Mouse (Mus musculus) C2C12 (cell line): ENCODE measurements around the gene Capns2. TPM values are rescaled to one million over a fixed set of nuclear protein-coding genes. Genes with fewer than 3 reads are reported as not detected.

Source experiments
- H3K27me3 ChIP-seq: one replicate; pipeline ENCODE4 v1.6.1; 2011; ENCODE audit not compliant: control insufficient read depth, insufficient read depth, insufficient read length
- H3K36me3 ChIP-seq: one replicate; pipeline ENCODE4 v1.6.1; 2011; ENCODE audit not compliant: control insufficient read depth, insufficient read depth
- H3K4me3 ChIP-seq: one replicate; pipeline ENCODE4 v1.5.1; 2011; ENCODE audit warnings: mild to moderate bottlenecking, control low read depth; ENCODE audit not compliant: poor library complexity, insufficient read depth, severe bottlenecking
- H3K79me2 ChIP-seq: one replicate; pipeline ENCODE4 v1.6.1; 2011; ENCODE audit not compliant: control insufficient read depth, insufficient read depth
- H3K79me3 ChIP-seq: one replicate; pipeline ENCODE4 v1.6.1; 2011; ENCODE audit warnings: low read depth, control low read depth
- H3ac ChIP-seq: one replicate; pipeline ENCODE3; 2011; ENCODE audit warnings: low read depth; ENCODE audit not compliant: control insufficient read depth, insufficient read length
- CEBPB ChIP-seq: IDR thresholded peaks from one replicate; pipeline ENCODE4 v1.6.1; 2011; ENCODE audit warnings: low read depth, mild to moderate bottlenecking, control low read depth, moderate library complexity
- CTCF ChIP-seq: IDR thresholded peaks from one replicate; pipeline ENCODE4 v1.5.1; 2011; ENCODE audit not compliant: control insufficient read depth, insufficient read depth, insufficient read length
- FOSL1 ChIP-seq: IDR thresholded peaks from one replicate; pipeline ENCODE4 v1.8.0; 2011; ENCODE audit warnings: mild to moderate bottlenecking, low read length; ENCODE audit not compliant: poor library complexity, insufficient read depth, severe bottlenecking
- MAX ChIP-seq: IDR thresholded peaks from one replicate; pipeline ENCODE4 v1.6.1; 2011; ENCODE audit warnings: mild to moderate bottlenecking, control low read depth
- MYOD1 ChIP-seq: IDR thresholded peaks from one replicate; pipeline ENCODE4 v1.6.1; 2011; ENCODE audit warnings: low read depth; ENCODE audit not compliant: control insufficient read depth, insufficient read length
- MYOG ChIP-seq: IDR thresholded peaks from one replicate; pipeline ENCODE4 v1.6.1; 2011; ENCODE audit not compliant: control insufficient read depth, insufficient read length; ENCODE audit errors: extremely low read depth
- USF1 ChIP-seq: IDR thresholded peaks from one replicate; pipeline ENCODE4 v1.6.1; 2011; ENCODE audit warnings: low read depth, mild to moderate bottlenecking, control low read depth, moderate library complexity
- polyA plus RNA-seq: library from polyadenylated mRNA; unstranded; fragments of >200 nt; fragmentation: generic; extraction: Trizol; gene quantifications from one replicate; pipeline ENCODE4 v1.2.1, GENCODE M21; 2012; ENCODE audit warnings: missing spikeins

Gene Capns2
- polyA plus RNA-seq, 1 experiment, result not detected

- TF ChIP-seq CEBPB (no peak), CTCF (no peak), MYOG (no peak)
- no peak overlapping the region for H3ac ChIP-seq
- H3K4me3 ChIP-seq, result no peak overlapping the region
- no peaks in the 10 kb centered on the region for H3K36me3 ChIP-seq
- H3K79me3 ChIP-seq, result no peaks in the 10 kb centered on the region
- H3K27me3 ChIP-seq, result no peaks in the 10 kb centered on the region
- H3K79me2 ChIP-seq, result no peaks in the 10 kb centered on the region
These were observed 10.3 kb downstream of the Capns2 start for GRCm38 (mm10) chr8:92911477-92911876.

DNA sequence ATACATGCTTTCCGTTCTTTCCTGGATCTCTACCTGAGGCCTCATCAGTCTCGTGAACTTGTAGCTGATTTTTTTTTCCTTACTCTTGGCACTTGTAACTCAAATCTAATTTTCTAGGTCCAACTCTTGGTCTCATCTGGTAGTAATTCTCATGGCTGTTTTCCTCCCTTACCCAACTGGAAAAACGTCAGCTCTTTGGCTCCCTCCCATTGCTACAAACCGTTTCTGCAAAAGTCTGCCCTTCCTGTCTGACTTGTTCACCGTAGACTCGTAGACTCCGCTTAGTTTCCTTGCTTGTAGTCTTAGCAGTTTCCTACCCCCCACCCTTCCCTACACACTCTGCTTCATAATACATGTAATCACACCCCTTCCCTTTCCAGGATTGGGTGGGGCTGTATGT lies 12.2 kb downstream of the Capns2 start:
- H3K79me2 ChIP-seq, result no peaks in the 10 kb centered on the region
- no peaks in the 10 kb centered on the region for H3K27me3 ChIP-seq
- H3K79me3 ChIP-seq, result no peaks in the 10 kb centered on the region
- no peak overlapping the region for H3ac ChIP-seq
- no peak overlapping the region for H3K4me3 ChIP-seq
- no peak for TF ChIP-seq MYOD1
- no peak for TF ChIP-seq FOSL1
- no peak for TF ChIP-seq CTCF
- no peak for TF ChIP-seq CEBPB
- TF ChIP-seq MAX, result no peak
- TF ChIP-seq USF1, result no peak
- TF ChIP-seq MYOG, result no peak
- H3K36me3 ChIP-seq, result no peaks in the 10 kb centered on the region

- TF ChIP-seq MYOG (no peak), CEBPB (no peak), MYOD1 (no peak), USF1 (no peak), MAX (no peak), FOSL1 (no peak), CTCF (no peak)
- Histone ChIP-seq H3ac (no peak overlapping the region), H3K79me3 (no peaks in the 10 kb centered on the region), H3K79me2 (no peaks in the 10 kb centered on the region), H3K4me3 (no peak overlapping the region), H3K27me3 (no peaks in the 10 kb centered on the region), H3K36me3 (no peaks in the 10 kb centered on the region)
These were observed 14.9 kb downstream of the Capns2 start for GRCm38 (mm10) chr8:92916082-92916481.

DNA sequence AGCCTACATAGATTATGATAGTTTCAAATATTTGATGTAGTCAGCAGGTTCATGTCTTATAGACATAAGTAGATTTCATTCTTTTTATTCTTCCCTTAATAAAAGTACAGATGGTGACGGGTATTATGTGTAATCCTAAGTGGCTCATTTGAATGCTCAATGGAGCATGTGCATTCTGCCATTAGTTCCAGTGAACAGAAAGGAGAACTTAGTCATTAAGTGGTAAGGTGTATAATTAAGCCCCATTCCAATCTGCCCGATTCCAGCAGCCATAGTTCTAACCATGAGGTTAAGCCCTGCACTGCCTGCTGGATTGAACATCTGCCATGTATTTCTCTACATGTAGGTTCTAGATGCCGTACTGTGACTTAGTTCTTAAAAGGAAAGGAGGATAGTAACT lies 20.6 kb downstream of the Capns2 start:
- no peaks in the 10 kb centered on the region for H3K79me3 ChIP-seq
- no peak overlapping the region for H3ac ChIP-seq
- H3K27me3 ChIP-seq, result no peaks in the 10 kb centered on the region
- no peaks in the 10 kb centered on the region for H3K36me3 ChIP-seq
- H3K4me3 ChIP-seq, result no peak overlapping the region
- H3K79me2 ChIP-seq, result no peaks in the 10 kb centered on the region
- TF ChIP-seq MYOD1 (no peak), MYOG (no peak), FOSL1 (no peak), CEBPB (no peak), CTCF (no peak), MAX (no peak), USF1 (no peak)

DNA sequence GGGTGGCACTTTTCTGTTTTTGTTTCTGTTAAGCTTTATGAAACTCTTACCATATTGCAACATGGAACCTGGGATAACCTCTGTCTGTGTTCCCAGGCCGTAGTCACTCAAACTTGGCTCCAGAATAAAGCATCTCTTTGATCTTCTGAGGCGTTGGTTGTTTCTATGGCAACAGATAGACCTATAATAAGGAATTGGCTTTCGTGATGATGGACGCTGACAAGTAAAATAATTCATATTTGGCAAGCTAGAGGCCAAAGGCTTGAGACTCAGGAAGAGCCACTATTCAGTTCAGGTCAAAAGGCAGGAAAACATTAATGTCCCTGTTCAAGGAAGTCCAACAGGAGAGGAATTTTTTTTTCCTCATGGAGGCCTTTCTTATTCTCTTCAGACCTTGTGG lies 27.8 kb downstream of the Capns2 start:
- H3K4me3 ChIP-seq, result no peak overlapping the region
- TF ChIP-seq CTCF, result no peak
- no peak for TF ChIP-seq USF1
- TF ChIP-seq MYOD1, result no peak
- no peak for TF ChIP-seq CEBPB
- TF ChIP-seq FOSL1, result no peak
- TF ChIP-seq MAX, result no peak
- no peak for TF ChIP-seq MYOG
- no peaks in the 10 kb centered on the region for H3K79me2 ChIP-seq
- no peaks in the 10 kb centered on the region for H3K36me3 ChIP-seq
- no peak overlapping the region for H3ac ChIP-seq
- H3K79me3 ChIP-seq, result no peaks in the 10 kb centered on the region
- H3K27me3 ChIP-seq, result no peaks in the 10 kb centered on the region

DNA sequence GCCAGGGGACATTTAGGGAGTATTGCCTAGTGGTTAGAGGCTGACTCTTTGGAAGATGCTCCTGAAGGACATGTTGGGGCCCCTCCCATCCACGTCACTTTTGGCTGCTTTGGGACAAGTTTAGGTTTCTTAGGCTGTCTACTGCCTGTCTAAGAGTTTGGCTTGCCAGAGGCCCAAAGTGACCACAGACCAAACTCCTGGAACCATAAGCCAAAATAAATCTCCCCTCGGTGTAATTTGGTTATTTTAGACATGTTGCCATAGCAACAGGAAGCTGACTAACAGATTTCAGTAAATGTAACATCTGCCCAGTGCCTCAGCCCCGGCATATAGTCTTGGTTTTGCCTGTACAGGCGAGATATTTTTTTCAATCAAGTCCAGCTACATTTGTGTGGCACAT lies 36.8 kb downstream of the Capns2 start:
- Histone ChIP-seq H3K79me3 (no peaks in the 10 kb centered on the region), H3K27me3 (no peaks in the 10 kb centered on the region), H3K4me3 (no peak overlapping the region), H3K79me2 (no peaks in the 10 kb centered on the region), H3K36me3 (no peaks in the 10 kb centered on the region), H3ac (no peak overlapping the region)
- no peak for TF ChIP-seq MAX
- no peak for TF ChIP-seq USF1
- TF ChIP-seq FOSL1, result no peak
- TF ChIP-seq CTCF, result no peak
- no peak for TF ChIP-seq MYOG
- no peak for TF ChIP-seq CEBPB
- no peak for TF ChIP-seq MYOD1
